Mouse (Mus musculus) midbrain, postnatal 0 days (tissue): ENCODE results near the gene Maml1. TPM values are rescaled to one million over a fixed set of nuclear protein-coding genes. Genes with fewer than 3 reads are reported as not detected.
A peak's percentile ranks its signal among the peaks of the same experiment; 100 is the strongest.

ENCODE experiments used
- ATAC-seq: fragments of 200-750 bp; cut with Nextera tagmentation; 2 replicates; pipeline ENCODE4 v1.8.0; 2017; ENCODE audit warnings: moderate number of reproducible peaks, mild to moderate bottlenecking, moderate TSS enrichment, moderate library complexity; ENCODE audit not compliant: low FRiP score
- DNase-seq: peaks from one replicate; pipeline ENCODE4 v3.0.0-alpha.2; 2015; ENCODE audit warnings: low spot score
- H3K27ac ChIP-seq: fragments of 300-500 bp; sonication (generic); 2 replicates; pipeline ENCODE4 v1.5.1; 2014; ENCODE audit warnings: low read depth, mild to moderate bottlenecking, low read length, mixed read lengths
- H3K27me3 ChIP-seq: fragments of 300-500 bp; sonication (generic); 2 replicates; pipeline ENCODE4 v1.6.1; 2014; ENCODE audit warnings: low read length, control low read depth, mixed read lengths; ENCODE audit not compliant: insufficient read depth
- H3K36me3 ChIP-seq: fragments of 300-500 bp; sonication (generic); 2 replicates; pipeline ENCODE4 v1.6.1; 2014; ENCODE audit warnings: low read length, control low read depth, mixed read lengths; ENCODE audit not compliant: insufficient read depth
- H3K4me1 ChIP-seq: fragments of 300-500 bp; sonication (generic); 2 replicates; pipeline ENCODE4 v1.6.1; 2014; ENCODE audit warnings: mild to moderate bottlenecking, control low read depth, antibody characterized with exemption, low read length, mixed read lengths; ENCODE audit not compliant: insufficient read depth
- H3K4me2 ChIP-seq: fragments of 300-500 bp; sonication (generic); 2 replicates; pipeline ENCODE4 v1.6.1; 2014; ENCODE audit warnings: low read depth, mild to moderate bottlenecking, low read length, mixed read lengths; ENCODE audit not compliant: poor library complexity, severe bottlenecking
- H3K4me3 ChIP-seq: fragments of 300-500 bp; sonication (generic); 2 replicates; pipeline ENCODE4 v1.5.1; 2014; ENCODE audit warnings: low read depth, mild to moderate bottlenecking, low read length, moderate library complexity
- H3K9ac ChIP-seq: fragments of 300-500 bp; sonication (generic); replicated peaks from 2 replicates; pipeline ENCODE4 v1.6.1; 2014; ENCODE audit warnings: mild to moderate bottlenecking, low read length, moderate library complexity, mixed read lengths; ENCODE audit not compliant: poor library complexity, severe bottlenecking
- H3K9me3 ChIP-seq: fragments of 300-500 bp; sonication (generic); 2 replicates; pipeline ENCODE4 v1.6.1; 2016; ENCODE audit warnings: low read length, control low read depth
- CTCF ChIP-seq: IDR thresholded peaks from 2 replicates; pipeline ENCODE4 v1.5.1; 2016; ENCODE audit warnings: antibody characterized with exemption, mild to moderate bottlenecking
- WGBS: fragments of 180-500 bp; shearing (Covaris S2); extraction: QIAGEN DNeasy Blood & Tissue Kit; methylation state at CpG from one replicate; pipeline ENCODE4 v1.1.7; 2014; 5-methylcytosine and 5-hydroxymethylcytosine counted together
- polyA plus RNA-seq: library from polyadenylated mRNA; unstranded; fragments of >200 nt; fragmentation: Nextera tagmentation; extraction: Ambion mirVana; gene quantifications from 2 replicates; pipeline ENCODE4 v1.2.1, GENCODE M21; 2015
- total RNA-seq: library from RNA; depleted of rRNA; stranded (reverse); fragments of >200 nt; gene quantifications from 2 replicates; pipeline ENCODE4 v1.2.3, GENCODE M21; 2014

Maml1 gene
- total and polyA plus RNA-seq, 2 experiments from 2014 or later, result 1.6 to 12.8 TPM

GRCm38 (mm10) chr11:50243926-50244325 is 48.2 kb downstream of the Maml1 start:
- H3K27me3 ChIP-seq, result no peaks in the 10 kb centered on the region
- no peak overlapping the region for H3K9ac ChIP-seq
- ATAC-seq (no peak), DNase-seq (no peak)
- WGBS, result 76% methylated on average over 6 of the region's 6 CpGs
- H3K36me3 ChIP-seq, result no peaks in the 10 kb centered on the region
- no peaks in the 10 kb centered on the region for H3K9me3 ChIP-seq
- H3K4me3 ChIP-seq, result no peak overlapping the region
- no peak for TF ChIP-seq CTCF
- no peaks in the 10 kb centered on the region for H3K4me1 ChIP-seq
- no peak overlapping the region for H3K27ac ChIP-seq
- H3K4me2 ChIP-seq, result no peak overlapping the region

- 0 out of 2 replicates have a peak, but pooled peaks cover 1% of the 10 kb centered on the region for H3K36me3 ChIP-seq
- no peak overlapping the region for H3K4me3 ChIP-seq
- H3K27me3 ChIP-seq, result peaks cover 3% of the 10 kb centered on the region; the same call in 1 of the 2 replicates
- TF ChIP-seq CTCF, result no peak
- H3K4me1 ChIP-seq, result 0 out of 2 replicates have a peak, but pooled peaks cover 5% of the 10 kb centered on the region
- H3K27ac ChIP-seq, result no peak overlapping the region
- ATAC-seq (no peak), DNase-seq (no peak)
- H3K9me3 ChIP-seq, result no peaks in the 10 kb centered on the region
- no peak overlapping the region for H3K9ac ChIP-seq
- 93% methylated on average over 7 of the region's 7 CpGs for WGBS
- H3K4me2 ChIP-seq, result no peak overlapping the region
Measured at GRCm38 (mm10) chr11:50240235-50240911, 51.7 kb downstream of the Maml1 start.

GRCm38 (mm10) chr11:50238821-50239791 is 53.0 kb downstream of the Maml1 start:
- Histone ChIP-seq H3K27ac (no peak overlapping the region), H3K9me3 (no peaks in the 10 kb centered on the region), H3K4me3 (no peak overlapping the region), H3K9ac (no peak overlapping the region), H3K4me2 (no peak overlapping the region), H3K4me1 (0 out of 2 replicates have a peak, but pooled peaks cover 5% of the 10 kb centered on the region), H3K36me3 (peaks cover 12% of the 10 kb centered on the region), H3K27me3 (peaks cover 3% of the 10 kb centered on the region; the same call in 1 of the 2 replicates)
- ATAC-seq (no peak), DNase-seq (no peak)
- WGBS, result 91% methylated on average over 9 of the region's 9 CpGs
- TF ChIP-seq CTCF, result no peak

GRCm38 (mm10) chr11:50238324-50238723 is 53.8 kb downstream of the Maml1 start, which contains the start of gene Ltc4s:
Ltc4s (minus strand) TSS chr11:50238616.
- no peak for TF ChIP-seq CTCF
- H3K4me1 ChIP-seq, result 0 out of 2 replicates have a peak, but pooled peaks cover 5% of the 10 kb centered on the region
- ATAC-seq (no peak), DNase-seq (no peak)
- 62% methylated on average over 10 of the region's 10 CpGs for WGBS
- H3K9ac ChIP-seq, result no peak within 1 kb of the TSS
- peak within 1 kb of the TSS; percentile 97 for H3K4me2 ChIP-seq
- no peaks in the 10 kb centered on the region for H3K9me3 ChIP-seq
- H3K36me3 ChIP-seq, result peaks cover 20% of the 10 kb centered on the region
- no peak within 1 kb of the TSS for H3K27ac ChIP-seq
- H3K4me3 ChIP-seq, result peak within 1 kb of the TSS; percentile 58
- H3K27me3 ChIP-seq, result peaks cover 3% of the 10 kb centered on the region; the same call in 1 of the 2 replicates

GRCm38 (mm10) chr11:50236937-50237835 is 54.9 kb downstream of the Maml1 start:
- 3% methylated on average over 64 of the region's 66 CpGs for WGBS
- TF ChIP-seq CTCF, result no peak
- H3K4me1 ChIP-seq, result 0 out of 2 replicates have a peak, but pooled peaks cover 5% of the 10 kb centered on the region
- no peak overlapping the region for H3K27ac ChIP-seq
- H3K9me3 ChIP-seq, result no peaks in the 10 kb centered on the region
- no peak for DNase-seq
- H3K9ac ChIP-seq, result peak overlapping the region; percentile 55
- peak overlapping the region; percentile 97 for H3K4me2 ChIP-seq
- ATAC-seq, result peak; percentile 2; the same call in 1 of the 2 replicates
- H3K27me3 ChIP-seq, result peaks cover 3% of the 10 kb centered on the region; the same call in 1 of the 2 replicates
- H3K4me3 ChIP-seq, result peak overlapping the region; percentile 58
- H3K36me3 ChIP-seq, result peaks cover 31% of the 10 kb centered on the region
